Mouse (Mus musculus) forebrain, embryonic 16.5 days (tissue): ENCODE data around the gene 4930523C07Rik. TPM values are rescaled to one million over a fixed set of nuclear protein-coding genes. Genes with fewer than 3 reads are reported as not detected.

Source experiments
- ATAC-seq: fragments of 200-750 bp; cut with Nextera tagmentation; 2 replicates; pipeline ENCODE4 v1.8.0; 2017; ENCODE audit warnings: mild to moderate bottlenecking, moderate library complexity
- H3K27ac ChIP-seq: fragments of 300-500 bp; sonication (generic); 2 replicates; pipeline ENCODE4 v1.5.1; 2014; ENCODE audit warnings: low read length, control low read depth
- H3K27me3 ChIP-seq: fragments of 300-500 bp; sonication (generic); replicated peaks from 2 replicates; pipeline ENCODE4 v1.6.1; 2014; ENCODE audit warnings: low read length; ENCODE audit not compliant: control insufficient read depth, insufficient read depth
- H3K36me3 ChIP-seq: fragments of 300-500 bp; sonication (generic); 2 replicates; pipeline ENCODE4 v1.6.1; 2014; ENCODE audit not compliant: control insufficient read depth, insufficient read depth
- H3K4me1 ChIP-seq: fragments of 300-500 bp; sonication (generic); replicated peaks from 2 replicates; pipeline ENCODE4 v1.6.1; 2014; ENCODE audit warnings: low read length; ENCODE audit not compliant: control insufficient read depth, insufficient read depth
- H3K4me2 ChIP-seq: fragments of 300-500 bp; sonication (generic); 2 replicates; pipeline ENCODE4 v1.6.1; 2014; ENCODE audit warnings: mild to moderate bottlenecking, low read length, control low read depth
- H3K4me3 ChIP-seq: fragments of 300-500 bp; sonication (generic); replicated peaks from 2 replicates; pipeline ENCODE4 v1.5.1; 2014; ENCODE audit warnings: mild to moderate bottlenecking, low read length, control low read depth
- H3K9ac ChIP-seq: fragments of 300-500 bp; sonication (generic); replicated peaks from 2 replicates; pipeline ENCODE4 v1.6.1; 2014; ENCODE audit warnings: low read depth, low read length, control low read depth
- H3K9me3 ChIP-seq: fragments of 300-500 bp; sonication (generic); 2 replicates; pipeline ENCODE4 v1.6.1; 2016; ENCODE audit warnings: low read length; ENCODE audit not compliant: control insufficient read depth
- WGBS: fragments of 180-500 bp; shearing (Covaris S2); extraction: QIAGEN DNeasy Blood & Tissue Kit; methylation state at CpG from one replicate; pipeline ENCODE4 v1.1.7; 2014; 5-methylcytosine and 5-hydroxymethylcytosine counted together
- polyA plus RNA-seq: library from polyadenylated mRNA; unstranded; fragments of >200 nt; fragmentation: Nextera tagmentation; extraction: Ambion mirVana; gene quantifications from 2 replicates; pipeline ENCODE4 v1.2.1, GENCODE M21; 2015

Gene 4930523C07Rik
- polyA plus RNA-seq, 1 experiment from 2014 or later, result 2.5 TPM

DNA sequence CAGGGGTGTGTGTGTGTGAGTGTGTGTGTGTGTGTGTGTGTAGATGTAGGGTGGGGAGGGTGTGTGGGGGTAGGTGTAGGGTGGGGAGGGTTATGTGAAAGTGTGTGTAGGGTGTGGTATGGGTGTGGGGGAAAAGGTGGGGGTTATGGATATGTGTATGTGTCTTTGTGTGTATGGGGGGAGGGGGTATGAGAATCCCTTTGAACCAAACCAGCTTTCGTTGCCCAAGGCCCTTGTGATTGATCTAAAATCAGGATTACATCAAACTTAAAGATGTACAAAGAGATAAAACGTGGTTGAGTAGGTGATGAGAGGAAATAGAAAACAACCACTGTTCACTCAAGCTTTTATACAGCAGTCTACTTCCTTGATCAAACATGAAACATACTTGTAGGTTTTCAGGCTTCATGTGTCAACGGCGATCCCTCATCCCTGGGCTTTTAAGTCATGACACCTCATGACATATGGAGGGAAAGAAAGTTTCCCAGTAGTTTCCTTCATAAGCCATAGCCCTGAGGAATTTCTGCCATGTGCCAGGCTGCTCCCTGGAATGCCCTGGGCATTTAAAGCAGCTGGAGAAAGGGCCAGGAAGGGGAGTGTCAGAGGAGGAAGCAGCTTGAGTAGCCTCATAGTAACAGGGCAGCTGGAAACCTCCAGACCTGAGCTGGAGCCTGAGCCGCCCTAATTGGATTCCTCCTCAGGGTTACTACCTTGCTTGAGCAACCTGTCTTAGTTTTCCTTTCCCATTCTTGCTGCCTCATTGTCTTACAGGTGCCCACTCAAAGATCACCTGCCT is 9.5 kb downstream of the 4930523C07Rik start:
- ATAC-seq, result no peak
- 79% methylated on average over 5 of the region's 5 CpGs for WGBS

DNA sequence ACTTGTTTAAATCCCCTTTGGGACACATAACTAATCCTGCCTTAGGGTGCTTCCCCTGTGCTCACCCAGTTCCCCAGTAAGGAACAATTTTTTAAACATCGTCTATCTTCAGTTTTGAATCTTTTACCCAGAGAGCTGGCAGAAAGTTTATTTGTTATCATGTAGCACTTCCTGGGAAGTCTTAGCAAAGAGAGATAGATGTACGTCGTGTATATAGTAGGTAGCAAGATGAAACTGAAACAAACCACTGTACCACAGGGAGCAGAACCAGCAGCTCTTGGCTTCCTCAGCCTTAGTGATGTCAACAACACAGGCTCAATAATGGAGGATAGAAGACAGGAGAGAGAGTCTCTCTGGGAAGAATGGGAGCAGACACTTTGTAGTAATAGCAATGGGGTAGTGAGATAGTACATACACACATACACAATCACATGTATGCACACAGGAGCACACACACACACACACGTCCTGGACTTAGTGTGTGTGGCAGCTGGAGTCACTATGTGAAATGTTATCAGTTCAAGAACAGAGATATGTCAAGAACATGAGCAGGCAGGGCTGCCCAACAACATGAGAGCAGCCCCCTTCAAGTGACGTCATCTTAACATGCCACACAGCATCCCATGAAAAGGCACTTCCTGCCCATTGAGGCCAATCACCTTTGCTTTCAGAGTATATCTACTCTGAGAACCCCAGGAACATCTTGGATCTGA is 10.3 kb downstream of the 4930523C07Rik start:
- Histone ChIP-seq H3K4me1 (no peaks in the 10 kb centered on the region), H3K9me3 (no peaks in the 10 kb centered on the region), H3K27ac (no peak overlapping the region), H3K4me2 (no peak overlapping the region), H3K9ac (no peak overlapping the region), H3K4me3 (no peak overlapping the region), H3K36me3 (no peaks in the 10 kb centered on the region), H3K27me3 (no peaks in the 10 kb centered on the region)
- WGBS, result 81% methylated on average over 5 of the region's 5 CpGs
- ATAC-seq, result no peak

More for the DNA sequence above, 9.5 kb downstream of the 4930523C07Rik start:
- Histone ChIP-seq H3K36me3 (no peaks in the 10 kb centered on the region), H3K27ac (no peak overlapping the region), H3K27me3 (no peaks in the 10 kb centered on the region), H3K4me2 (no peak overlapping the region), H3K9ac (no peak overlapping the region), H3K4me3 (no peak overlapping the region), H3K9me3 (no peaks in the 10 kb centered on the region), H3K4me1 (no peaks in the 10 kb centered on the region)

DNA sequence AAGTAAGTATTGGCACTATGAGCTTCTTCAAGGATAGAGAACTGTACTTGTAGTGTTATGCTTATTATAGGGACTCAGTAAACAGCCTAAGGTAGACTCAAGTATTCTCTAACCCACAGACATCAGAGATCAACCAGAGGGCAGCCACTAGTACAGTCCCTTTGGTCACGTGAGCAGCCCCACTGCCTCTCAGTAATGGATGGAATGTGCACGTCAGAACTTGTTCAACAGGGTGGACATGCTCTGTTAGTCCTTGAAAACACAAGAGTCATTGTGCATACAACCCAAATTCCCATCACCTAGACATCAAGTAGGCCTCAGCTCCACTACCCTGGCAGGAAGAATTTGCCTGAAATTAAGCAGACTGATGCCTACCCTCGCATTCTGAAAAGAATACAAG is 13.5 kb downstream of the 4930523C07Rik start:
- Histone ChIP-seq H3K4me2 (no peak overlapping the region), H3K9ac (no peak overlapping the region), H3K4me1 (no peaks in the 10 kb centered on the region), H3K36me3 (no peaks in the 10 kb centered on the region), H3K9me3 (no peaks in the 10 kb centered on the region), H3K4me3 (no peak overlapping the region), H3K27ac (no peak overlapping the region), H3K27me3 (no peaks in the 10 kb centered on the region)
- ATAC-seq, result no peak
- WGBS, result 75% methylated on average over 3 of the region's 3 CpGs

DNA sequence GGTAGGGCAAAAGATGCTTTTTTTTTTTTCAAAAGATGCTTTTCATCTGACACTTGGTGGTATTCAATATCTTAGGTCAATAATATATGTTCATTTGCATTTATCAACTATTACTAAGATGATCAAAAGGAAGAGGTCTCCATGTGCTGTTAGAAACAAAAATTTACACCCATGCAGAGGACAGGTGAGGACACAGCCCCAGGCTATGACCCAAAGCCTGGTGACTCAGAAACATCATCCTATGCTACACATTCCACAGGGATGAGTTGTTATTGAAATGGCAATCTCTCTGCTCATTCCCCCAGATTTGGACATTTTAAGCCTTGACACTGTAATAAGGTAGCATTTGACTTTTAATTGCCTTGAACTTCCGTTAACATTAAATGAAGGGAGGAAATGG is 15.7 kb downstream of the 4930523C07Rik start:
- Histone ChIP-seq H3K9me3 (no peaks in the 10 kb centered on the region), H3K27me3 (no peaks in the 10 kb centered on the region), H3K4me1 (no peaks in the 10 kb centered on the region), H3K4me2 (no peak overlapping the region), H3K9ac (no peak overlapping the region), H3K27ac (no peak overlapping the region), H3K4me3 (no peak overlapping the region), H3K36me3 (no peaks in the 10 kb centered on the region)
- 73% methylated on average over 1 of the region's 1 CpGs for WGBS
- no peak for ATAC-seq

DNA sequence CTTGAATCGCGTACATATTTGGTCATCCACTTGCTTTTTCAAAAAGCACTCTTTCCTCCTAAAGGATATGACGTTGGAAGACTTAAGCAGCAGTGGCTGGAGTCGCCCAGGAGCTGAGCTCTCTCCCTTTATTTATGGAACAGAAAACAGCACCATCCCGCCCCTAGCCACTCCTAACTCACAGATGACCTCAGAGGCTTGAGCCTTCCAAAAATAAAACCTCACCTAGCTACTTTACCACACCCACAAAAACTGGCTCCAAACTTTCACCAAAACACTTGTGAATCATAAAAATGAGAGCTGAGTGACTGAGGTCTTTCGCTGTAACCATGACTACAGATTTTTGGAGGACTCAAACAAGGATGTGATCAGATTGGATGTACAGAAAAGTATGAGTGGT is 16.4 kb downstream of the 4930523C07Rik start:
- no peak for ATAC-seq
- no peak overlapping the region for H3K4me2 ChIP-seq
- no peak overlapping the region for H3K4me3 ChIP-seq
- no peaks in the 10 kb centered on the region for H3K4me1 ChIP-seq
- H3K27ac ChIP-seq, result no peak overlapping the region
- H3K9ac ChIP-seq, result no peak overlapping the region
- no peaks in the 10 kb centered on the region for H3K27me3 ChIP-seq
- H3K36me3 ChIP-seq, result no peaks in the 10 kb centered on the region
- no peaks in the 10 kb centered on the region for H3K9me3 ChIP-seq
- 79% methylated on average over 6 of the region's 6 CpGs for WGBS

DNA sequence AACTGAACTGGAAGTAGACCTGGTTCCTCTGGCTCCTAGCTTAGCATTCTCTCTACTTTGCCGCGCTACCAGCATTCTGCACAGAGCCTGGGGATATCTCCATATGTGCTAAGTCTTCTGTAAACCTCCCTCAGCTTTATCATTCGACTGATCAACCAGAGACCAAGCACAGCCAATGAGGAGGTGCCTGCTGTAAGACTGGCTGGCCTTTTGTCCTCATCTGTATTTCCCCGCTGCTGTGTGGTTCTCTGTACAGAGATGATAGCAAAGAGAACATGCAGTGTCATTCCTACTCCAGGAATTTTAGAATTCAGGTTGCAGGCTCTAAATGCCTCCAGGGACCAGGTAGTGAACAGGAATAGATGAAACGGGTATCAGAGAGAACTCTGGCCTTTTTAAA is 17.1 kb downstream of the 4930523C07Rik start:
- H3K9me3 ChIP-seq, result no peaks in the 10 kb centered on the region
- WGBS, result 92% methylated on average over 5 of the region's 5 CpGs

DNA sequence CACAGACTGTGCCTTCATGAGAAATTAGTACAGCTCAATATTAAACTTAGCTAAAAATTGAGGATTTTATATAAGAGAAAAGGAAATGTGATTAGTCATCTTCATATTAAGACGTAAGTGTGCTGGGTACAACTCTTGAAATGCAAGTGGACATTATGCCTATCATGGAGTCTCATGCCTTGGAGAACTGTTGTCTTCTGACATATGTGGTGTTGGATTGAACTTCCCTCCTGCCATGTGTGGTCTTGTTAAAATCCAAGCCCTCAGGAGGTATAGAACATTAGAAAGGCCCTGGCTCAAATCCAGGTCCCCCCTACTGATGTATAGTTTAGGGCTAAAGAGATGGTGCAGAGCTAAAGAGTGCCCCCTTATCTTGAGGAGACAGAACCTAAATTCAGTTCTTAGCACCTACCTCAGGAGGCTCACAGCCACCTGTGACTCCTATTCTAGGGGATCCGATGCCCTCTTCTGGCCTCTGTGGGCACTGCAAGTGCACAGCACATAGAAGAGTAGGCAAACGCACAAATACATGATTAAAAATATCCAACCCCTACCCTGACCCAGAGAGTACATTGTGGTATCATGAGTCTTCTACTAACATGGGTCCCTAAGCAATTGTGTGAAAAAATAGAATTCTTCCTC is 17.7 kb downstream of the 4930523C07Rik start:
- Histone ChIP-seq H3K4me3 (no peak overlapping the region), H3K9ac (no peak overlapping the region), H3K36me3 (no peaks in the 10 kb centered on the region), H3K9me3 (no peaks in the 10 kb centered on the region), H3K27me3 (no peaks in the 10 kb centered on the region), H3K4me2 (no peak overlapping the region), H3K4me1 (no peaks in the 10 kb centered on the region), H3K27ac (no peak overlapping the region)
- WGBS, result 61% methylated on average over 3 of the region's 3 CpGs
- no peak for ATAC-seq

More for the DNA sequence above, 17.1 kb downstream of the 4930523C07Rik start:
- no peaks in the 10 kb centered on the region for H3K4me1 ChIP-seq
- H3K27ac ChIP-seq, result no peak overlapping the region
- no peak overlapping the region for H3K4me3 ChIP-seq
- ATAC-seq, result no peak
- H3K4me2 ChIP-seq, result no peak overlapping the region
- no peak overlapping the region for H3K9ac ChIP-seq
- no peaks in the 10 kb centered on the region for H3K36me3 ChIP-seq
- no peaks in the 10 kb centered on the region for H3K27me3 ChIP-seq

DNA sequence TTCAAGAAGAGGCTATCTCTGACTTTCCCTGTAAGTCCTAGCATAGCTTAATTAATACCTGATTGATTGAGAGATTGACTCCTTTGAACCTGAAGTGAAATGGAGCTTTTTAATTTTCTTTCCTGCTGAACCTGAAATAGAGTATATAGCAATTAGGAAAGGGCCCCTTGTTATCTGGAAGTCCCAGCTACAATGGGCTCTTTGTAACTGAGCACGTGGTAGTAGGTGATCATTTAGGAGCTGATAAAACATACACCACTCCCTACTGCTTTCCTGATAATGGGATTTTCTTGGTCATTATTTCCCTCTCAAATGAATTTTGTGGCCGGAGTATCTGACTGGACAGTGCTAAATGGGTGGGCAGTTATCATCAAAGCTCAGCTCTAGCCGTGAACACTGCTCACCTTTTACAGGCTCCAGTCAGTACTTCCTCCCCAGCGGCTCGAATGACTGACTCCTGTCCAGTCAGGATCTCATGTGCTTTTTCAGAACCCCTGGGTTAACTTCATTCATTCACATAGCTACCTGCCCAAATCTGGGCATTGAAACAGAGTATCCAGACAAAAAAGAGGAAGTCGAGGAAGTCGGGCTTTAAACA is 20.5 kb downstream of the 4930523C07Rik start:
- H3K9ac ChIP-seq, result no peak overlapping the region

More for the DNA sequence above, 20.5 kb downstream of the 4930523C07Rik start:
- Histone ChIP-seq H3K4me3 (no peak overlapping the region), H3K4me2 (no peak overlapping the region), H3K9me3 (no peaks in the 10 kb centered on the region), H3K36me3 (no peaks in the 10 kb centered on the region), H3K27ac (no peak overlapping the region), H3K27me3 (no peaks in the 10 kb centered on the region), H3K4me1 (no peaks in the 10 kb centered on the region)
- no peak for ATAC-seq
- 52% methylated on average over 7 of the region's 7 CpGs for WGBS
